Mouse (Mus musculus): Measurements from ENCODE around the gene Meaf6.

DNA sequence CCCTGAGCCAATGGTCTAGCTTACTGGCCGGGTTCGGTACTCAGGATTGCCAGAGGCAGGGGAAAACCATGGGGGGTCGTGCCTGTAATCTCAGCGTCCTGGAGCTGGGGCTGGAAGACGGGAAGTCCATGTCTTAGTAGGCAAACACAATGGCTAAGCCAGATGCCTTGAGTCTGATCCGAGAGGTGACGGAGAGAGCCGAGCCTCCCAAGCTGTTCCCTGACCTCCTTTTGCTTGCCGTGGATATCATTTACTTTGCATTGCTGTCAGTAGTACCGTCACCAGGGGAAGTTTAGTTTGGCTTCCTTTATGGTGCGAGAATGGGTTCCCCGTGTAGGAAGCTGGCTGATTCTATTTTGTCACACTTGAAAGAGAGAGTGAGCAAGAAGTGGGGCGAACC, 16.4 kb downstream of the Meaf6 start:
- TF ChIP-seq CTCF (IDR thresholded peaks at IDR 0.05): no peak
- no peak for TF ChIP-seq EP300 (IDR thresholded peaks at IDR 0.05)
